Mouse (Mus musculus) E14TG2a.4 (cell line): ENCODE data around the gene Tctex1d4.

Experiments
- CTCF ChIP-seq: conservative IDR thresholded peaks from 2 replicates; pipeline ENCODE4 v1.5.1; 2014; ENCODE audit warnings: low read length
- NANOG ChIP-seq: IDR thresholded peaks from 2 replicates; pipeline ENCODE4 v1.6.1; 2014; ENCODE audit warnings: borderline replicate concordance, low read length, mixed read lengths
- POU5F1 ChIP-seq: IDR thresholded peaks from 2 replicates; pipeline ENCODE4 v1.6.1; 2014; ENCODE audit warnings: low read length, borderline replicate concordance

GRCm38 (mm10) chr4:117122209-117122608 is 4.4 kb upstream of the Tctex1d4 start:
- TF ChIP-seq CTCF (no peak), POU5F1 (no peak), NANOG (no peak)
